Mouse (Mus musculus) erythroblast, embryonic 14.5 days (primary cell): Measurements from ENCODE around the gene Krt34.

Experiments
- GATA1 ChIP-seq: IDR thresholded peaks from 2 replicates; pipeline ENCODE4 v1.6.1; 2012; ENCODE audit warnings: low read length, inconsistent platforms, mixed read lengths
- TAL1 ChIP-seq: IDR thresholded peaks from 3 replicates; pipeline ENCODE4 v1.6.1; 2012; ENCODE audit warnings: low read length, inconsistent platforms, mixed read lengths

- TF ChIP-seq GATA1: no peak
- TF ChIP-seq TAL1: no peak
These were observed 50.8 kb downstream of the Krt34 start for GRCm38 (mm10) chr11:99990571-99990970.
